Comparison of ENCODE assay signal across 18 mouse cellular contexts in genomic region chr7:13059536-13059935, GRCm38 (mm10). TPM values are rescaled to one million over a fixed set of nuclear protein-coding genes. Genes with fewer than 3 reads are reported as not detected.
"Had no signal": no experiment of that assay in that cellular context is flagged by ENCODE, and none has a peak within 500 bp of the region (broad histone marks: within the 10 kb centered on the region; RNA-seq: fewer than 3 reads in every experiment).

No protein-coding gene starts in this region.

- H3K4me3 ChIP-seq: midbrain, embryonic 10.5 days; midbrain, embryonic 12.5 days; neural tube, embryonic 12.5 days; stomach, embryonic 15.5 days had no signal

- H3K27ac ChIP-seq: midbrain, embryonic 10.5 days; midbrain, embryonic 12.5 days; neural tube, embryonic 12.5 days; stomach, embryonic 15.5 days; stomach, postnatal 0 days had no signal

- H3K27me3 ChIP-seq: midbrain, embryonic 12.5 days; neural tube, embryonic 12.5 days; stomach, embryonic 15.5 days had no signal

- H3K9me3 ChIP-seq: midbrain, embryonic 12.5 days; neural tube, embryonic 12.5 days; stomach, embryonic 15.5 days had no signal

- H3K9ac ChIP-seq: lung, embryonic 14.5 days; midbrain, embryonic 12.5 days; neural tube, embryonic 12.5 days; stomach, embryonic 15.5 days had no signal

- H3K4me1 ChIP-seq: midbrain, embryonic 12.5 days; neural tube, embryonic 12.5 days; stomach, embryonic 15.5 days had no signal

- DNase-seq: lung, adult 18-20 months; lung, embryonic 14.5 days; lung, postnatal 10 days; lung, postnatal 4 days; midbrain, embryonic 14.5 days; right cerebral cortex, postnatal 14 days; thymus, adult 2 months; thymus, postnatal 25 days; thymus, postnatal 4 days had no signal

- H3K36me3 ChIP-seq: midbrain, embryonic 10.5 days; midbrain, embryonic 12.5 days; neural tube, embryonic 12.5 days; stomach, embryonic 15.5 days had no signal

- H3K4me2 ChIP-seq: lung, embryonic 14.5 days; midbrain, embryonic 12.5 days; neural tube, embryonic 12.5 days; stomach, embryonic 15.5 days had no signal

RNA-seq across cellular contexts. Expression of gene Vmn1r85, which starts 35.4 kb away (rescaled TPM):
- polyA plus RNA-seq: lung, embryonic 14.5 days; lung, embryonic 16.5 days; midbrain, embryonic 10.5 days; midbrain, embryonic 12.5 days; neural tube, embryonic 12.5 days; spleen, adult 2 months; stomach, embryonic 15.5 days; stomach, postnatal 0 days; testis, adult 2 months; thymus, adult 2 months; urinary bladder, adult 2 months had no signal
